ENCODE assay signal across 23 mouse cellular contexts in the genomic region with DNA sequence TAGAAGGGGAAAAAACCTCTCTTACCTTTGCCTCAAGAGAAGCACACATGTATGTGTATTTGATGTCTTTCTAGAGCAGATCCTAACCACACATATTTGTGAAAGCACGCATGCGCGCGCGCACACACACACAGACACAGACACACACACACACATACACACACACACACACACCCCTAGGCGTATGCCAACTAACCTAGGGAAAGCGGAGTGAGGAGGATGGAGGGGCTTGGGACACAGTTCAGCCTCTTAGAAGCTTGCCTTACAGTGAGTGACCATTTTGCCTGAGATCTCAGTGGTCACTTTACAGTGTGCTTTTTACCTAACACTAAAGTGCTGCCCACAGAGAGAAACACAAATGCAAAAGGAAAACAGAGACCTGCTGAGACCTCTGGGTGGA. TPM values are rescaled to one million over a fixed set of nuclear protein-coding genes. Genes with fewer than 3 reads are reported as not detected.
DNase-seq lines count a peak whose midpoint lies in the region; ATAC-seq and TF ChIP-seq lines count a peak whose summit lies in the region.
"Had no signal": no experiment of that assay in that cellular context is flagged by ENCODE, and none has a peak within 500 bp of the region (broad histone marks: within the 10 kb centered on the region; RNA-seq: fewer than 3 reads in every experiment).

No protein-coding gene starts in this region.

- peak overlapping the region; percentile 96 for H3K4me2 ChIP-seq in heart, embryonic 12.5 days
- H3K4me2 ChIP-seq in heart, embryonic 16.5 days (ENCODE audit: low read depth, low read length): peak overlapping the region; percentile 90
- H3K4me2 ChIP-seq: embryonic facial prominence, embryonic 12.5 days; forebrain, embryonic 15.5 days had no signal

- DNase-seq in gastrocnemius, adult 2 months: no peak
- DNase-seq in gastrocnemius, adult 8-10 months (ENCODE audit: low spot score in 2 of 2): no peak
- DNase-seq in heart, postnatal 36 days: no peak
- DNase-seq in heart, postnatal 4 days: no peak
- no peak for DNase-seq in layer of hippocampus, adult 18-20 months (ENCODE audit: low spot score in 2 of 2)
- DNase-seq: adrenal gland, postnatal 14 days; B cell, adult 2 months; cerebellum, adult 11-12 months; cerebellum, adult 9-10 months; gastrocnemius, postnatal 14 days; kidney, adult 2 months had no signal

- no peaks in the 10 kb centered on the region for H3K27me3 ChIP-seq in heart, embryonic 12.5 days (replicated peaks)
- no peaks in the 10 kb centered on the region for H3K27me3 ChIP-seq in heart, embryonic 16.5 days (ENCODE audit: control insufficient read depth, insufficient read depth, low read length)
- H3K27me3 ChIP-seq: embryonic facial prominence, embryonic 12.5 days; Patski had no signal

- peaks cover 22% of the 10 kb centered on the region; the same call in 1 of the 2 replicates for H3K36me3 ChIP-seq in heart, embryonic 12.5 days
- no peaks in the 10 kb centered on the region for H3K36me3 ChIP-seq in heart, embryonic 16.5 days (ENCODE audit: control insufficient read depth, insufficient read depth)
- H3K36me3 ChIP-seq: embryonic facial prominence, embryonic 12.5 days; forebrain, embryonic 15.5 days; hindbrain, embryonic 15.5 days; kidney, embryonic 15.5 days had no signal

- intact Hi-C loops in gastrocnemius, adult 2 months (cut with DNase I): loop anchor here (5.0 kb wide), 1 partner anchor 267 kb away; the partner anchor contains the start of gene Mrps16
- intact Hi-C loops in heart, postnatal 36 days (cut with DNase I): loop anchor here (2.0 to 5.0 kb wide), 2 partner anchors 19 to 267 kb away; partner anchors contain the start of genes Mrps16 and Usp54

- peak overlapping the region; percentile 57 for H3K9ac ChIP-seq in heart, embryonic 12.5 days
- peak overlapping the region; percentile 76 for H3K9ac ChIP-seq in heart, embryonic 16.5 days (ENCODE audit: low read length)
- H3K9ac ChIP-seq: forebrain, embryonic 15.5 days; kidney, embryonic 15.5 days had no signal

- no peak overlapping the region for H3K4me3 ChIP-seq in gastrocnemius, adult 2 months
- H3K4me3 ChIP-seq in heart, embryonic 12.5 days: no peak overlapping the region; the same call in 1 of the 2 replicates
- H3K4me3 ChIP-seq in heart, embryonic 16.5 days (ENCODE audit: low read length): no peak overlapping the region; the same call in 1 of the 2 replicates
- H3K4me3 ChIP-seq: embryonic facial prominence, embryonic 12.5 days; forebrain, embryonic 15.5 days had no signal

- ATAC-seq in heart, embryonic 12.5 days (ENCODE audit: insufficient number of reproducible peaks, low FRiP score): no peak
- no peak for ATAC-seq in heart, embryonic 16.5 days (replicated peaks; ENCODE audit: extremely low read depth, insufficient read depth, low FRiP score)
- ATAC-seq: activated CD4-positive, CD25-positive, alpha-beta regulatory T cell, adult 4 months; CD4-positive, CD25-positive, alpha-beta regulatory T cell, adult 4 months; Patski had no signal

- no peaks in the 10 kb centered on the region for H3K9me3 ChIP-seq in heart, embryonic 12.5 days (replicated peaks)
- no peaks in the 10 kb centered on the region for H3K9me3 ChIP-seq in heart, embryonic 16.5 days (replicated peaks; ENCODE audit: control insufficient read depth, low read length)
- H3K9me3 ChIP-seq: embryonic facial prominence, embryonic 12.5 days; forebrain, embryonic 15.5 days; hindbrain, embryonic 15.5 days; kidney, embryonic 15.5 days had no signal

- TF ChIP-seq CTCF in gastrocnemius, adult 2 months (IDR thresholded peaks at IDR 0.05): no peak

- H3K4me1 ChIP-seq in heart, embryonic 12.5 days (replicated peaks): peaks cover 49% of the 10 kb centered on the region
- H3K4me1 ChIP-seq in heart, embryonic 16.5 days (ENCODE audit: control insufficient read depth, insufficient read depth, low read length): peaks cover 27% of the 10 kb centered on the region

- WGBS in heart, embryonic 12.5 days: 93% methylated on average over 7 of the region's 7 CpGs
- WGBS in heart, embryonic 16.5 days: 94% methylated on average over 7 of the region's 7 CpGs

- H3K27ac ChIP-seq in gastrocnemius, adult 2 months: peak overlapping the region; percentile 94
- H3K27ac ChIP-seq in heart, embryonic 12.5 days (ENCODE audit: poor library complexity, severe bottlenecking): peak overlapping the region; percentile 99
- H3K27ac ChIP-seq in heart, embryonic 16.5 days (ENCODE audit: low read length): peak overlapping the region; percentile 43; the same call in 1 of the 2 replicates
- H3K27ac ChIP-seq: embryonic facial prominence, embryonic 12.5 days; forebrain, embryonic 15.5 days; hindbrain, embryonic 15.5 days; kidney, embryonic 15.5 days had no signal

RNA-seq across cellular contexts. Expression of gene Myoz1, which starts 3.3 kb away (rescaled TPM):
- 1,000 to 10,000 TPM; 2,377 to 3,782 TPM for total RNA-seq in gastrocnemius, adult 2 months (2021)
- total RNA-seq in gastrocnemius, adult 8-10 months (2022): 1,000 to 10,000 TPM; 3,090 to 3,449 (median 3,228) TPM
- polyA plus RNA-seq in heart, embryonic 12.5 days (2016; fragmentation: Nextera tagmentation; extraction: Ambion mirVana): 19.2 and 19.7 TPM in 2 replicates
- under 1 TPM; 0.92 to 1.00 TPM for total RNA-seq in heart, postnatal 36 days (2021)
- polyA plus RNA-seq in heart, embryonic 16.5 days (2015; fragmentation: Nextera tagmentation; extraction: Ambion mirVana): 12.0 and 14.9 TPM in 2 replicates
- total RNA-seq in heart, postnatal 4 days (2021): 1 to 10 TPM; 5.6 to 7.5 TPM
- total RNA-seq in layer of hippocampus, adult 18-20 months (2021): not detected
- total RNA-seq: adrenal gland, postnatal 14 days had no signal
- polyA plus RNA-seq: activated CD4-positive, CD25-positive, alpha-beta regulatory T cell, adult 4 months; CD4-positive, CD25-positive, alpha-beta regulatory T cell, adult 4 months; cortical plate, adult 2 months; forebrain, embryonic 11.5 days; forebrain, embryonic 15.5 days; hindbrain, embryonic 11.5 days; hindbrain, embryonic 15.5 days; Patski had no signal

RNA-seq across cellular contexts. Expression of gene Synpo2l, which starts 8.5 kb away (rescaled TPM):
- total RNA-seq in gastrocnemius, adult 2 months (2021): 100 to 1,000 TPM; 142 to 187 TPM
- 100 to 1,000 TPM; 153 to 168 (median 158) TPM for total RNA-seq in gastrocnemius, adult 8-10 months (2022)
- 181 and 191 TPM in 2 replicates for polyA plus RNA-seq in heart, embryonic 12.5 days (2016; fragmentation: Nextera tagmentation; extraction: Ambion mirVana)
- total RNA-seq in heart, postnatal 36 days (2021): 100 to 1,000 TPM; 111 to 118 TPM
- 172 and 183 TPM in 2 replicates for polyA plus RNA-seq in heart, embryonic 16.5 days (2015; fragmentation: Nextera tagmentation; extraction: Ambion mirVana)
- total RNA-seq in heart, postnatal 4 days (2021): 100 to 1,000 TPM; 230 to 272 TPM
- total RNA-seq in layer of hippocampus, adult 18-20 months (2021): under 1 TPM; 0.12 to 0.13 TPM
- polyA plus RNA-seq: activated CD4-positive, CD25-positive, alpha-beta regulatory T cell, adult 4 months; CD4-positive, CD25-positive, alpha-beta regulatory T cell, adult 4 months had no signal

RNA-seq across cellular contexts. Expression of gene Sec24c, which starts 14.4 kb away (rescaled TPM):
- 10 to 100 TPM; 73.8 to 76.3 TPM for total RNA-seq in gastrocnemius, adult 2 months (2021)
- 10 to 100 TPM; 64.6 to 79.3 (median 71.4) TPM for total RNA-seq in gastrocnemius, adult 8-10 months (2022)
- polyA plus RNA-seq in heart, embryonic 12.5 days (2016; fragmentation: Nextera tagmentation; extraction: Ambion mirVana): 93.4 and 97.4 TPM in 2 replicates
- 100 to 1,000 TPM in 1 of 2 experiments, 10 to 100 TPM in 1; 97.8 to 104 TPM for total RNA-seq in heart, postnatal 36 days (2021)
- 73.2 and 76.2 TPM in 2 replicates for polyA plus RNA-seq in heart, embryonic 16.5 days (2015; fragmentation: Nextera tagmentation; extraction: Ambion mirVana)
- 100 to 1,000 TPM in 1 of 2 experiments, 10 to 100 TPM in 1; 96.3 to 110 TPM for total RNA-seq in heart, postnatal 4 days (2021)
- 100 to 1,000 TPM in 1 of 2 experiments, 10 to 100 TPM in 1; 97.2 to 109 TPM for total RNA-seq in layer of hippocampus, adult 18-20 months (2021)

RNA-seq across cellular contexts. Expression of gene Usp54, which starts 18.8 kb away (rescaled TPM):
- total RNA-seq in gastrocnemius, adult 2 months (2021): 1 to 10 TPM; 4.9 to 6.3 TPM
- total RNA-seq in gastrocnemius, adult 8-10 months (2022): 1 to 10 TPM; 2.4 to 6.4 (median 3.8) TPM
- polyA plus RNA-seq in heart, embryonic 12.5 days (2016; fragmentation: Nextera tagmentation; extraction: Ambion mirVana): 7.4 and 7.7 TPM in 2 replicates
- 10 to 100 TPM; 20.9 to 21.1 TPM for total RNA-seq in heart, postnatal 36 days (2021)
- polyA plus RNA-seq in heart, embryonic 16.5 days (2015; fragmentation: Nextera tagmentation; extraction: Ambion mirVana): 3.8 and 4.5 TPM in 2 replicates
- total RNA-seq in heart, postnatal 4 days (2021): 10 to 100 TPM; 15.2 to 15.4 TPM
- 10 to 100 TPM; 58.7 to 59.4 TPM for total RNA-seq in layer of hippocampus, adult 18-20 months (2021)

RNA-seq across cellular contexts. Expression of gene Fut11, which starts 35.1 kb away (rescaled TPM):
- total RNA-seq in gastrocnemius, adult 2 months (2021): 1 to 10 TPM; 1.9 to 3.3 TPM
- total RNA-seq in gastrocnemius, adult 8-10 months (2022): 1 to 10 TPM; 1.3 to 2.0 (median 1.5) TPM
- polyA plus RNA-seq in heart, embryonic 12.5 days (2016; fragmentation: Nextera tagmentation; extraction: Ambion mirVana): 20.4 and 21.2 TPM in 2 replicates
- total RNA-seq in heart, postnatal 36 days (2021): 1 to 10 TPM; 6.6 to 7.1 TPM
- polyA plus RNA-seq in heart, embryonic 16.5 days (2015; fragmentation: Nextera tagmentation; extraction: Ambion mirVana): 20.5 and 20.6 TPM in 2 replicates
- 10 to 100 TPM; 11.4 to 11.8 TPM for total RNA-seq in heart, postnatal 4 days (2021)
- 10 to 100 TPM; 14.5 to 14.7 TPM for total RNA-seq in layer of hippocampus, adult 18-20 months (2021)

Comparison
In these comparisons a context has a peak if more than half of its experiments do, and no peak if none do; other contexts are left out.
1. H3K27ac ChIP-seq: peak in every context shown above with its lines; median percentile 99 in heart, embryonic 12.5 days; 94 in gastrocnemius, adult 2 months; 43 in heart, embryonic 16.5 days.
2. RNA of gene Myoz1, which starts 3.3 kb away (total RNA-seq): 2,377 to 3,782 TPM in gastrocnemius, adult 2 months and 3,090 to 3,449 TPM in gastrocnemius, adult 8-10 months; 5.6 to 7.5 TPM in heart, postnatal 4 days, 0.92 to 1.00 TPM in heart, postnatal 36 days and not detected in layer of hippocampus, adult 18-20 months; every median in the first group is over 100 times any median in the second.
3. RNA of gene Synpo2l, which starts 8.5 kb away (total RNA-seq): 230 to 272 TPM in heart, postnatal 4 days, 142 to 187 TPM in gastrocnemius, adult 2 months, 153 to 168 TPM in gastrocnemius, adult 8-10 months and 111 to 118 TPM in heart, postnatal 36 days; 0.12 to 0.13 TPM in layer of hippocampus, adult 18-20 months; every median in the first group is over 10 times any median in the second.